Mouse (Mus musculus): ENCODE data around the gene Hnrnpdl. TPM values are rescaled to one million over a fixed set of nuclear protein-coding genes. Genes with fewer than 3 reads are reported as not detected.

Gene Hnrnpdl
- polyA plus RNA-seq, 1 experiment = 130 TPM

- peak overlapping the region; percentile 89 for H3K27ac ChIP-seq (ENCODE audit: insufficient read depth, low read depth, low read length)
- TF ChIP-seq CTCF (IDR thresholded peaks at IDR 0.05; ENCODE audit: low read depth, low read length) = no peak
- TF ChIP-seq POLR2A (IDR thresholded peaks at IDR 0.05; ENCODE audit: borderline replicate concordance, low read depth, low read length) = peak; percentile 41; the same call in 1 of the 2 replicates
- H3K4me1 ChIP-seq (ENCODE audit: control insufficient read depth, insufficient read depth, low read length) = peaks cover 15% of the 10 kb centered on the region
- H3K4me3 ChIP-seq (ENCODE audit: insufficient read depth, low read length) = peak overlapping the region; percentile 99
These were observed 506 bp downstream of the Hnrnpdl start for GRCm38 (mm10) chr5:100038714-100039601.

GRCm38 (mm10) chr5:100037965-100038713, 1.3 kb downstream of the Hnrnpdl start:
- TF ChIP-seq CTCF (IDR thresholded peaks at IDR 0.05; ENCODE audit: low read depth, low read length) = no peak; the same call in 1 of the 2 replicates
- no peak for TF ChIP-seq POLR2A (IDR thresholded peaks at IDR 0.05; ENCODE audit: borderline replicate concordance, low read depth, low read length)
- Histone ChIP-seq H3K4me3 (ENCODE audit: insufficient read depth, low read length) (peak overlapping the region; percentile 94), H3K27ac (ENCODE audit: insufficient read depth, low read depth, low read length) (peak overlapping the region; percentile 89), H3K4me1 (ENCODE audit: control insufficient read depth, insufficient read depth, low read length) (peaks cover 13% of the 10 kb centered on the region)

- TF ChIP-seq POLR2A (IDR thresholded peaks at IDR 0.05; ENCODE audit: borderline replicate concordance, low read depth, low read length) = no peak
- no peak for TF ChIP-seq CTCF (IDR thresholded peaks at IDR 0.05; ENCODE audit: low read depth, low read length)
- Histone ChIP-seq H3K27ac (ENCODE audit: insufficient read depth, low read depth, low read length) (no peak overlapping the region), H3K4me3 (ENCODE audit: insufficient read depth, low read length) (peak overlapping the region; percentile 43)
These were observed 2.8 kb downstream of the Hnrnpdl start for GRCm38 (mm10) chr5:100036681-100037080.

GRCm38 (mm10) chr5:100035950-100036349, 3.5 kb downstream of the Hnrnpdl start:
- Histone ChIP-seq H3K27ac (ENCODE audit: insufficient read depth, low read depth, low read length) (no peak overlapping the region), H3K4me1 (ENCODE audit: control insufficient read depth, insufficient read depth, low read length) (peaks cover 6% of the 10 kb centered on the region), H3K4me3 (ENCODE audit: insufficient read depth, low read length) (no peak overlapping the region)
- no peak for TF ChIP-seq POLR2A (IDR thresholded peaks at IDR 0.05; ENCODE audit: borderline replicate concordance, low read depth, low read length)
- no peak for TF ChIP-seq CTCF (IDR thresholded peaks at IDR 0.05; ENCODE audit: low read depth, low read length)

More at GRCm38 (mm10) chr5:100036681-100037080, 2.8 kb downstream of the Hnrnpdl start:
- H3K4me1 ChIP-seq (ENCODE audit: control insufficient read depth, insufficient read depth, low read length) = peaks cover 10% of the 10 kb centered on the region

GRCm38 (mm10) chr5:100032646-100033045, 6.8 kb downstream of the Hnrnpdl start:
- H3K4me3 ChIP-seq (ENCODE audit: insufficient read depth, low read length) = no peak overlapping the region
- H3K27ac ChIP-seq (ENCODE audit: insufficient read depth, low read depth, low read length) = no peak overlapping the region
- TF ChIP-seq CTCF (IDR thresholded peaks at IDR 0.05; ENCODE audit: low read depth, low read length) (no peak), POLR2A (IDR thresholded peaks at IDR 0.05; ENCODE audit: borderline replicate concordance, low read depth, low read length) (no peak)
- H3K4me1 ChIP-seq (ENCODE audit: control insufficient read depth, insufficient read depth, low read length) = peaks cover 6% of the 10 kb centered on the region

GRCm38 (mm10) chr5:100032107-100032506, 7.4 kb downstream of the Hnrnpdl start:
- peaks cover 6% of the 10 kb centered on the region for H3K4me1 ChIP-seq (ENCODE audit: control insufficient read depth, insufficient read depth, low read length)
- H3K4me3 ChIP-seq (ENCODE audit: insufficient read depth, low read length) = no peak overlapping the region
- TF ChIP-seq CTCF (IDR thresholded peaks at IDR 0.05; ENCODE audit: low read depth, low read length) (no peak), POLR2A (IDR thresholded peaks at IDR 0.05; ENCODE audit: borderline replicate concordance, low read depth, low read length) (no peak)
- H3K27ac ChIP-seq (ENCODE audit: insufficient read depth, low read depth, low read length) = no peak overlapping the region

GRCm38 (mm10) chr5:100030069-100030468, 9.4 kb downstream of the Hnrnpdl start:
- H3K27ac ChIP-seq (ENCODE audit: insufficient read depth, low read depth, low read length) = no peak overlapping the region
- TF ChIP-seq CTCF (IDR thresholded peaks at IDR 0.05; ENCODE audit: low read depth, low read length) (no peak), POLR2A (IDR thresholded peaks at IDR 0.05; ENCODE audit: borderline replicate concordance, low read depth, low read length) (no peak)
- H3K4me1 ChIP-seq (ENCODE audit: control insufficient read depth, insufficient read depth, low read length) = peaks cover 2% of the 10 kb centered on the region; the same call in 1 of the 2 replicates
- H3K4me3 ChIP-seq (ENCODE audit: insufficient read depth, low read length) = no peak overlapping the region

- Histone ChIP-seq H3K27ac (ENCODE audit: insufficient read depth, low read depth, low read length) (no peak overlapping the region), H3K4me1 (ENCODE audit: control insufficient read depth, insufficient read depth, low read length) (peaks cover 3% of the 10 kb centered on the region; the same call in 1 of the 2 replicates), H3K4me3 (ENCODE audit: insufficient read depth, low read length) (no peak overlapping the region)
- TF ChIP-seq CTCF (IDR thresholded peaks at IDR 0.05; ENCODE audit: low read depth, low read length) = no peak
- no peak for TF ChIP-seq POLR2A (IDR thresholded peaks at IDR 0.05; ENCODE audit: borderline replicate concordance, low read depth, low read length)
These were observed 14.6 kb downstream of the Hnrnpdl start for GRCm38 (mm10) chr5:100024868-100025267.

- Histone ChIP-seq H3K4me3 (ENCODE audit: insufficient read depth, low read length) (no peak overlapping the region), H3K4me1 (ENCODE audit: control insufficient read depth, insufficient read depth, low read length) (peaks cover 3% of the 10 kb centered on the region; the same call in 1 of the 2 replicates), H3K27ac (ENCODE audit: insufficient read depth, low read depth, low read length) (no peak overlapping the region)
- no peak for TF ChIP-seq POLR2A (IDR thresholded peaks at IDR 0.05; ENCODE audit: borderline replicate concordance, low read depth, low read length)
- no peak for TF ChIP-seq CTCF (IDR thresholded peaks at IDR 0.05; ENCODE audit: low read depth, low read length)
These were observed 15.1 kb downstream of the Hnrnpdl start for GRCm38 (mm10) chr5:100024403-100024802.
